Mouse (Mus musculus) limb, embryonic 13.5 days (tissue): ENCODE results near the gene Mfsd4b2. TPM values are rescaled to one million over a fixed set of nuclear protein-coding genes. Genes with fewer than 3 reads are reported as not detected.
"Not testable (repeated sequence)": the region's sequence is repeated elsewhere in the genome, so short reads cannot be mapped to it uniquely, and the experiment has no call there.

Experiments used
- ATAC-seq: fragments of 200-750 bp; cut with Nextera tagmentation; 2 replicates; pipeline ENCODE4 v1.8.0; 2017; ENCODE audit warnings: low read depth, moderate number of reproducible peaks, moderate TSS enrichment; ENCODE audit not compliant: low FRiP score
- H3K27ac ChIP-seq: fragments of 300-500 bp; sonication (generic); 2 replicates; pipeline ENCODE4 v1.5.1; 2015; ENCODE audit warnings: inconsistent platforms, mild to moderate bottlenecking, moderate library complexity
- H3K27me3 ChIP-seq: fragments of 300-500 bp; sonication (generic); 2 replicates; pipeline ENCODE4 v1.6.1; 2015; ENCODE audit warnings: mild to moderate bottlenecking, inconsistent platforms
- H3K36me3 ChIP-seq: fragments of 300-500 bp; sonication (generic); 2 replicates; pipeline ENCODE4 v1.6.1; 2015; ENCODE audit warnings: inconsistent platforms, mild to moderate bottlenecking, moderate library complexity
- H3K4me1 ChIP-seq: fragments of 300-500 bp; sonication (generic); 2 replicates; pipeline ENCODE4 v1.6.1; 2015; ENCODE audit warnings: inconsistent platforms
- H3K4me2 ChIP-seq: fragments of 300-500 bp; sonication (generic); replicated peaks from 2 replicates; pipeline ENCODE4 v1.6.1; 2015; ENCODE audit warnings: inconsistent platforms, mild to moderate bottlenecking, moderate library complexity
- H3K4me3 ChIP-seq: fragments of 300-500 bp; sonication (generic); 2 replicates; pipeline ENCODE4 v1.5.1; 2015; ENCODE audit warnings: moderate library complexity, mild to moderate bottlenecking, inconsistent platforms
- H3K9ac ChIP-seq: fragments of 300-500 bp; sonication (generic); 2 replicates; pipeline ENCODE4 v1.6.1; 2015; ENCODE audit warnings: mild to moderate bottlenecking, inconsistent platforms
- H3K9me3 ChIP-seq: fragments of 300-500 bp; sonication (generic); 2 replicates; pipeline ENCODE4 v1.6.1; 2016; ENCODE audit warnings: inconsistent platforms
- WGBS: fragments of 180-500 bp; shearing (Covaris S2); methylation state at CpG from one replicate; pipeline ENCODE4 v1.1.7; 2015; 5-methylcytosine and 5-hydroxymethylcytosine counted together
- polyA plus RNA-seq: library from polyadenylated mRNA; unstranded; fragments of >200 nt; fragmentation: Nextera tagmentation; extraction: Ambion mirVana; gene quantifications from 2 replicates; pipeline ENCODE4 v1.2.1, GENCODE M21; 2015

Mfsd4b2 gene
- polyA plus RNA-seq, 1 experiment from 2014 or later: not detected

DNA sequence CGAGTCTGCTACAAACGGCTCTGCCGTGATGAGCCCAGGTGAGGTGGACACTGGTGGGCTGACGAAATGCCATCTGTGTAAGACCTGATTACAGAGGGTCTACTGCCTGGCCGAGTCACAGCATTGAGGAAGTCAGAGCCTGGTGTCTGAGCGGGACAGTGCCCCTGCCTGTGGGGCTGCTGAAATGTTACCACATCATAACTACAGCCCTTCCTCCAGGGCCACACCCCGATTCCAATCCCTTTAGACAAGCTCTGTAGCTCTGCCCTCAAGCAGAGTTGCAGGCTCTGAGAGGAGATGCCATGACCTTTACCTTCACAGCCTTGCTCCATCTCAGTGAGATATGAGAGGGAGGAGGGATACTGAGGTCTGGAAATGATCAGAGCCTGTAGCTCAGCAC lies 9.8 kb upstream of the Mfsd4b2 start:
- ATAC-seq: no peak
- WGBS: 76% methylated on average over 7 of the region's 7 CpGs
- H3K9ac ChIP-seq: no peak overlapping the region

GRCm38 (mm10) chr10:39924556-39924955 lies 2.2 kb downstream of the Mfsd4b2 start:
- WGBS: 65% methylated on average over 8 of the region's 8 CpGs
- H3K4me3 ChIP-seq, H3K36me3 ChIP-seq, H3K9me3 ChIP-seq, H3K9ac ChIP-seq, H3K4me1 ChIP-seq, H3K27ac ChIP-seq, H3K4me2 ChIP-seq, ATAC-seq: not testable (repeated sequence)
- H3K27me3 ChIP-seq: peaks cover 21% of the 10 kb centered on the region

More for the DNA sequence above, 9.8 kb upstream of the Mfsd4b2 start:
- Histone ChIP-seq H3K4me3 (no peak overlapping the region), H3K36me3 (no peaks in the 10 kb centered on the region), H3K4me1 (no peaks in the 10 kb centered on the region), H3K4me2 (no peak overlapping the region), H3K9me3 (no peaks in the 10 kb centered on the region), H3K27me3 (no peaks in the 10 kb centered on the region), H3K27ac (no peak overlapping the region)

DNA sequence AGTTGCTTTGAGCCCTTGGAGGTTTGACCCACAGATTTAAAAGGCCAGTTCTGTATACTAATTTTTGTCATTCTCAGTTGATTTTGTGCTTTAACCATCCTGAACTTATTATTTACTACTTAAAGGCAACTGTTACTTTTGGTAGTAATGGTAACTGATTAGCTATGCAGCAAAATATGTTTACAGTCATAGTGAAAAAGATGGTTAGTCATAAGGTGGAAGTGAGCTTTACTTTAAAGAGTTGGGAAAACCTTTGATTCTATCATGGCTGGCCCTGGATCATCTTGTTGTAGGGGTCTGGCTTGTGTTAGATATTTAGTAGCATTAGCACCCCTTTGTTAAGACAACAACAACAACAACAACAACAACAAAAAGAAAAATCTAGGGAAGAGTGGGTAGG lies 14.1 kb downstream of the Mfsd4b2 start:
- Histone ChIP-seq H3K36me3 (no peaks in the 10 kb centered on the region), H3K27ac (no peak overlapping the region), H3K4me1 (no peaks in the 10 kb centered on the region), H3K9ac (no peak overlapping the region), H3K4me2 (no peak overlapping the region), H3K4me3 (no peak overlapping the region), H3K27me3 (no peaks in the 10 kb centered on the region), H3K9me3 (no peaks in the 10 kb centered on the region)
- ATAC-seq: no peak

- no peaks in the 10 kb centered on the region for H3K27me3 ChIP-seq
- H3K9ac ChIP-seq: no peak overlapping the region
- H3K4me3 ChIP-seq: no peak overlapping the region
- H3K27ac ChIP-seq: no peak overlapping the region
- H3K36me3 ChIP-seq: no peaks in the 10 kb centered on the region
- 74% methylated on average over 13 of the region's 13 CpGs for WGBS
- no peak overlapping the region for H3K4me2 ChIP-seq
- no peaks in the 10 kb centered on the region for H3K9me3 ChIP-seq
- no peaks in the 10 kb centered on the region for H3K4me1 ChIP-seq
- ATAC-seq: no peak
These were observed 17.8 kb downstream of the Mfsd4b2 start for GRCm38 (mm10) chr10:39908768-39909441.

DNA sequence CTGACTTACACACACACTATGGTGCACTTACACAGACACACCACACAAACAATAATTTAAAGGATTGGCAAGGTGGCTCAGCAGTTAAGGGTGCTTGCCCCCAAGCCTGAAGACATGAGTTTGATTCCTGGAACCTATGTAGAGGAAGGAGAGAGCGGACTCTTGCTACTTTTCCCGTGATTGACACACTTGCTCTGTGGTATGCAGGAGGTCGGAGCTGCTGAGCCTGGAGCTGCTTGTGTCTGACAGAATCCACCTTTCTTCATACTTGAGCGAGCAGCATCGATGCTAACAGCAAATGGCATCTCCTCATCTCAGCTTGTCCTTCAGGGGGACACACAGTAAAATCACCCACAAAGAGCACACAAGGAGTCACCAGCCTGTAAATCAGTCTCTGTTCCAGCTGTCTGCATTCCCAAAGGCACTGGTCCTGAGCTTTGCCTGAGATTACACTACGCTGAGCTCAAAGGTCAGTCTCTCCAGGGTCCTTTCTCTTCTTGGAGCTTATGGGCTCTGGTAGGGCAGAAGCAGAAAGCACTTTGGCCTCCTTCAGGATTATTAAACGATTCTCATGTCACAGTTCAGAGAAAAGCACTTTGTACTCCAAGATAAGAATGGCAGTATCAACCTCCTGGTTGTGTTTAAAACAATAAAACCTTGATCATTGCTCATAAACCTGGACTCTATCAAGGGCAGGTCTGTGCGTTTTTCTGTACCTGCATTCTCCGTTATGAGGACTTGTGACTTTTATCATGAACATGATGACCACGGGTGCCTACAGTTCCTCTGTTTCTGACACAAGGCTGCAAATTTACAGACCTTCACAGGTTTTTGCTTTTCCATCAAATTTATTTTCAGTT lies 19.7 kb downstream of the Mfsd4b2 start:
- no peak overlapping the region for H3K27ac ChIP-seq
- H3K9ac ChIP-seq: no peak overlapping the region
- H3K4me3 ChIP-seq: no peak overlapping the region
- 70% methylated on average over 10 of the region's 10 CpGs for WGBS
- no peak overlapping the region for H3K4me2 ChIP-seq
- ATAC-seq: no peak
- H3K27me3 ChIP-seq: no peaks in the 10 kb centered on the region
- no peaks in the 10 kb centered on the region for H3K36me3 ChIP-seq
- no peaks in the 10 kb centered on the region for H3K4me1 ChIP-seq
- H3K9me3 ChIP-seq: no peaks in the 10 kb centered on the region

DNA sequence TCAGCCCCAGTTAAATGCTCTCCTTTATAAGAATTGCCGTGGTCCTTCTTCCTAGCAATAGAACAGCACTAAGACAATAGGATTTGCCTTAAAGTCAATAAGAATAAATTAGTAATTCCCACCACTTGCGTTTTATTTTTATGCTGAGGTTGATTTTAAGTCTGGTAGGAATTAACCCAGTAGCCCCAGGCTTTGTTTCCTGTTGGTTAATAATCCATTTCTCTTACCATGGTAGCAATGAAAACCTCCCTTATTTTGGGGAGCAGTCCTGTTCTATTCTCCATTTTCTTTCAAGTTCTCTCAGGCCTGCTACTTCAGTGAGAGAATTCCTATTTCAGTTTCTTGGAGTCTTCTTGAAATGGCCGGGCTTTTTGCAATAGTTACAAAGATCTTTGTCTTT lies 22.5 kb downstream of the Mfsd4b2 start:
- Histone ChIP-seq H3K36me3 (no peaks in the 10 kb centered on the region), H3K4me2 (no peak overlapping the region), H3K9ac (no peak overlapping the region), H3K4me1 (no peaks in the 10 kb centered on the region), H3K27me3 (no peaks in the 10 kb centered on the region), H3K27ac (no peak overlapping the region), H3K9me3 (no peaks in the 10 kb centered on the region), H3K4me3 (no peak overlapping the region)
- no peak for ATAC-seq
- 70% methylated on average over 3 of the region's 3 CpGs for WGBS

DNA sequence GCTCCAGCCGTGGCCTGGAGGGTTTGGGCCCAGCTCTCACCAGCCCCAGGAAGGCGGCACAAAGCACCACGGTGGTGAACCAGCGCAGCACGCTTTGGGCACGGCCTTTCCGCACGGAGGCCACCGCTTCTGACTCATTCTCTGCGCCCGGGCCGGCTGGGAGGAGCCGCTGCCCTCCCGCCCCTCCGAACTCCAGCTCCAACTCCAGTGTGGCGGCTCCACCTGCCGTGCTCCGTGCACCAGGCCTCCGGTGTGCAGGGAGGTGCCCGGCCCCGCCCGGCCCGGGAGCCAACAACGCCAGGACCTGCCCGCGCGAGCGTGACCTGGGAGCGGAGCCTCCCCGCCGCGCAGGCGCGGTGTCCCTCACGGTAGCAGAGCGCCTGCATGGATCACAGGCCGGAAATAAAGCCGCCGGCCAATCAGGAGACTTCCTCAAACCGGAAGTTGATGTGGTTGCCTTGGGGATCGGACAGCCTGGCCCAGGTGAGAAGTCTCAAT lies 27.8 kb downstream of the Mfsd4b2 start, which contains the start of gene Mfsd4b4:
TSS of gene Mfsd4b4 (minus strand) at position 365 of the 498 bp plus-strand sequence.
- WGBS: under 1% methylated on average over 41 of the region's 41 CpGs
- H3K4me2 ChIP-seq: peak within 1 kb of the TSS; percentile 86
- H3K27me3 ChIP-seq: no peaks in the 10 kb centered on the region
- ATAC-seq: peak; percentile 96
- H3K36me3 ChIP-seq: no peaks in the 10 kb centered on the region
- H3K27ac ChIP-seq: peak within 1 kb of the TSS; percentile 81
- H3K4me3 ChIP-seq: peak within 1 kb of the TSS; percentile 72
- H3K9ac ChIP-seq: peak within 1 kb of the TSS; percentile 88
- peaks cover 7% of the 10 kb centered on the region; the same call in 1 of the 2 replicates for H3K4me1 ChIP-seq
- H3K9me3 ChIP-seq: no peaks in the 10 kb centered on the region

- Histone ChIP-seq H3K9ac (no peak overlapping the region), H3K27me3 (no peaks in the 10 kb centered on the region), H3K4me2 (no peak overlapping the region), H3K4me1 (peaks cover 7% of the 10 kb centered on the region; the same call in 1 of the 2 replicates), H3K4me3 (no peak overlapping the region), H3K9me3 (no peaks in the 10 kb centered on the region), H3K36me3 (peaks cover 12% of the 10 kb centered on the region), H3K27ac (no peak overlapping the region)
- no peak for ATAC-seq
- 86% methylated on average over 5 of the region's 5 CpGs for WGBS
These were observed 30.2 kb downstream of the Mfsd4b2 start for GRCm38 (mm10) chr10:39896503-39896902.

GRCm38 (mm10) chr10:39893702-39894697 lies 32.7 kb downstream of the Mfsd4b2 start:
- H3K27ac ChIP-seq: no peak overlapping the region
- peaks cover 7% of the 10 kb centered on the region; the same call in 1 of the 2 replicates for H3K4me1 ChIP-seq
- H3K4me3 ChIP-seq: no peak overlapping the region
- no peak overlapping the region for H3K9ac ChIP-seq
- 72% methylated on average over 11 of the region's 11 CpGs for WGBS
- H3K27me3 ChIP-seq: no peaks in the 10 kb centered on the region
- H3K4me2 ChIP-seq: no peak overlapping the region
- no peaks in the 10 kb centered on the region for H3K9me3 ChIP-seq
- no peak for ATAC-seq
- peaks cover 18% of the 10 kb centered on the region for H3K36me3 ChIP-seq

GRCm38 (mm10) chr10:39888621-39889020 lies 38.1 kb downstream of the Mfsd4b2 start:
- WGBS: 63% methylated on average over 3 of the region's 3 CpGs
- no peak overlapping the region for H3K27ac ChIP-seq
- H3K4me3 ChIP-seq: no peak overlapping the region
- no peaks in the 10 kb centered on the region for H3K4me1 ChIP-seq
- peaks cover 17% of the 10 kb centered on the region for H3K36me3 ChIP-seq
- no peaks in the 10 kb centered on the region for H3K27me3 ChIP-seq
- ATAC-seq: no peak
- H3K9ac ChIP-seq: no peak overlapping the region
- H3K4me2 ChIP-seq: no peak overlapping the region
- H3K9me3 ChIP-seq: no peaks in the 10 kb centered on the region
